Mouse (Mus musculus): ENCODE measurements around the gene Cep128.

GRCm38 (mm10) chr12:91298700-91299099 is 85.5 kb downstream of the Cep128 start:
- TF ChIP-seq CTCF (conservative IDR thresholded peaks at IDR 0.05; ENCODE audit: low read length) (no peak), POU5F1 (IDR thresholded peaks at IDR 0.05; ENCODE audit: borderline replicate concordance, low read length) (no peak), NANOG (IDR thresholded peaks at IDR 0.05; ENCODE audit: borderline replicate concordance, low read length) (no peak)

Measured in E14TG2a.4 (cell line).